Mouse (Mus musculus): ENCODE measurements around the gene Ephx1. TPM values are rescaled to one million over a fixed set of nuclear protein-coding genes. Genes with fewer than 3 reads are reported as not detected.
A peak's percentile ranks its signal among the peaks of the same experiment; 100 is the strongest.
"Not testable (repeated sequence)": the region's sequence is repeated elsewhere in the genome, so short reads cannot be mapped to it uniquely, and the experiment has no call there.

The Ephx1 gene
- not detected in 2 replicates for total RNA-seq (2014; fragmentation: Nextera tagmentation)
- total RNA-seq (2017), result 0.13 and 2.1 TPM in 2 replicates

GRCm38 (mm10) chr1:181020756-181021487 lies at the start of gene Ephx1:
Gene Ephx1, minus strand, starts transcription at chr1:181020904.
- ATAC-seq (replicated peaks; ENCODE audit: poor library complexity, severe bottlenecking), result no peak

- no peak for ATAC-seq (replicated peaks; ENCODE audit: poor library complexity, severe bottlenecking)
Measured at GRCm38 (mm10) chr1:181069671-181070070, 49.0 kb upstream of the Ephx1 start.

- ATAC-seq (replicated peaks; ENCODE audit: poor library complexity, severe bottlenecking), result no peak
Measured at GRCm38 (mm10) chr1:181068344-181068743, 47.6 kb upstream of the Ephx1 start.

GRCm38 (mm10) chr1:181064648-181065047 lies 43.9 kb upstream of the Ephx1 start:
- no peak for ATAC-seq (replicated peaks; ENCODE audit: poor library complexity, severe bottlenecking)

GRCm38 (mm10) chr1:181063991-181064390 lies 43.3 kb upstream of the Ephx1 start:
- no peak for ATAC-seq (replicated peaks; ENCODE audit: poor library complexity, severe bottlenecking)

- ATAC-seq (replicated peaks; ENCODE audit: poor library complexity, severe bottlenecking), result no peak
Measured at GRCm38 (mm10) chr1:181061784-181062485, 41.2 kb upstream of the Ephx1 start.

- ATAC-seq (replicated peaks; ENCODE audit: poor library complexity, severe bottlenecking), result no peak
Measured at GRCm38 (mm10) chr1:181052898-181053297, 32.2 kb upstream of the Ephx1 start.

- no peak for ATAC-seq (replicated peaks; ENCODE audit: poor library complexity, severe bottlenecking)
Measured at GRCm38 (mm10) chr1:181050937-181051336, 30.2 kb upstream of the Ephx1 start, which contains the start of gene 9130409I23Rik. Gene 9130409I23Rik, plus strand, starts transcription at chr1:181051237.

- ATAC-seq (replicated peaks; ENCODE audit: poor library complexity, severe bottlenecking), result no peak
Measured at GRCm38 (mm10) chr1:181049328-181049842, 28.7 kb upstream of the Ephx1 start.

- peak; percentile 35 for ATAC-seq (replicated peaks; ENCODE audit: poor library complexity, severe bottlenecking)
Measured at GRCm38 (mm10) chr1:181047520-181047919, 26.8 kb upstream of the Ephx1 start.

GRCm38 (mm10) chr1:181039652-181040051 lies 18.9 kb upstream of the Ephx1 start:
- ATAC-seq (replicated peaks; ENCODE audit: poor library complexity, severe bottlenecking), result peak; percentile 42

GRCm38 (mm10) chr1:181037623-181038022 lies 16.9 kb upstream of the Ephx1 start:
- no peak for ATAC-seq (replicated peaks; ENCODE audit: poor library complexity, severe bottlenecking)

GRCm38 (mm10) chr1:181035015-181035778 lies 14.5 kb upstream of the Ephx1 start:
- not testable (repeated sequence) for ATAC-seq (replicated peaks; ENCODE audit: poor library complexity, severe bottlenecking)

GRCm38 (mm10) chr1:181022265-181022664 lies 1.6 kb upstream of the Ephx1 start:
- ATAC-seq (replicated peaks; ENCODE audit: poor library complexity, severe bottlenecking), result peak; percentile 93

- ATAC-seq (replicated peaks; ENCODE audit: poor library complexity, severe bottlenecking), result no peak
Measured at GRCm38 (mm10) chr1:181021488-181021865, 773 bp upstream of the Ephx1 start.

GRCm38 (mm10) chr1:181017890-181018420 lies 2.7 kb downstream of the Ephx1 start:
- ATAC-seq (replicated peaks; ENCODE audit: poor library complexity, severe bottlenecking), result no peak

GRCm38 (mm10) chr1:181017212-181017711 lies 3.4 kb downstream of the Ephx1 start:
- peak; percentile 78 for ATAC-seq (replicated peaks; ENCODE audit: poor library complexity, severe bottlenecking)

- ATAC-seq (replicated peaks; ENCODE audit: poor library complexity, severe bottlenecking), result peak; percentile 66
Measured at GRCm38 (mm10) chr1:181016532-181017131, 4.1 kb downstream of the Ephx1 start.

- ATAC-seq (replicated peaks; ENCODE audit: poor library complexity, severe bottlenecking), result no peak
Measured at GRCm38 (mm10) chr1:181016045-181016444, 4.7 kb downstream of the Ephx1 start.

GRCm38 (mm10) chr1:181015558-181015957 lies 5.1 kb downstream of the Ephx1 start:
- ATAC-seq (replicated peaks; ENCODE audit: poor library complexity, severe bottlenecking), result no peak

Measured in granulocyte monocyte progenitor cell, adult 5-6 weeks (primary cell).